Mouse (Mus musculus) embryonic facial prominence, embryonic 14.5 days (tissue): ENCODE results near the gene Pwp2. TPM values are rescaled to one million over a fixed set of nuclear protein-coding genes. Genes with fewer than 3 reads are reported as not detected.
A peak's percentile ranks its signal among the peaks of the same experiment; 100 is the strongest.

ENCODE experiments used
- ATAC-seq: fragments of 200-750 bp; cut with Nextera tagmentation; 2 replicates; pipeline ENCODE4 v1.8.0; 2017; ENCODE audit warnings: low read depth, moderate number of reproducible peaks, moderate TSS enrichment
- DNase-seq: peaks from one replicate; pipeline ENCODE4 v3.0.0-alpha.2; 2015; ENCODE audit warnings: low spot score
- H3K27ac ChIP-seq: fragments of 300-500 bp; sonication (generic); replicated peaks from 2 replicates; pipeline ENCODE4 v1.5.1; 2014; ENCODE audit warnings: low read depth, mild to moderate bottlenecking, low read length, moderate library complexity
- H3K27me3 ChIP-seq: fragments of 300-500 bp; sonication (generic); replicated peaks from 2 replicates; pipeline ENCODE4 v1.6.1; 2014; ENCODE audit warnings: low read length; ENCODE audit not compliant: control insufficient read depth, insufficient read depth
- H3K36me3 ChIP-seq: fragments of 300-500 bp; sonication (generic); 2 replicates; pipeline ENCODE4 v1.6.1; 2014; ENCODE audit warnings: low read length, mixed read lengths; ENCODE audit not compliant: control insufficient read depth, insufficient read depth
- H3K4me1 ChIP-seq: fragments of 300-500 bp; sonication (generic); 2 replicates; pipeline ENCODE4 v1.6.1; 2014; ENCODE audit warnings: antibody characterized with exemption, low read length; ENCODE audit not compliant: control insufficient read depth, insufficient read depth
- H3K4me2 ChIP-seq: fragments of 300-500 bp; sonication (generic); 2 replicates; pipeline ENCODE4 v1.6.1; 2014; ENCODE audit warnings: low read depth, mild to moderate bottlenecking, low read length, moderate library complexity, mixed read lengths
- H3K4me3 ChIP-seq: fragments of 300-500 bp; sonication (generic); 2 replicates; pipeline ENCODE4 v1.5.1; 2014; ENCODE audit warnings: low read depth, mild to moderate bottlenecking, low read length
- H3K9ac ChIP-seq: fragments of 300-500 bp; sonication (generic); 2 replicates; pipeline ENCODE4 v1.6.1; 2014; ENCODE audit warnings: low read depth, mild to moderate bottlenecking, low read length, moderate library complexity, mixed read lengths
- H3K9me3 ChIP-seq: fragments of 300-500 bp; sonication (generic); 2 replicates; pipeline ENCODE4 v1.6.1; 2016; ENCODE audit warnings: low read length; ENCODE audit not compliant: control insufficient read depth
- WGBS: fragments of 180-500 bp; shearing (Covaris S2); extraction: QIAGEN DNeasy Blood & Tissue Kit; methylation state at CpG from one replicate; pipeline ENCODE4 v1.1.7; 2014; 5-methylcytosine and 5-hydroxymethylcytosine counted together
- polyA plus RNA-seq: library from polyadenylated mRNA; unstranded; fragments of >200 nt; fragmentation: Nextera tagmentation; extraction: Ambion mirVana; gene quantifications from 2 replicates; pipeline ENCODE4 v1.2.1, GENCODE M21; 2014

The Pwp2 gene
- polyA plus RNA-seq, 1 experiment from 2014 or later: 16.0 TPM

DNA sequence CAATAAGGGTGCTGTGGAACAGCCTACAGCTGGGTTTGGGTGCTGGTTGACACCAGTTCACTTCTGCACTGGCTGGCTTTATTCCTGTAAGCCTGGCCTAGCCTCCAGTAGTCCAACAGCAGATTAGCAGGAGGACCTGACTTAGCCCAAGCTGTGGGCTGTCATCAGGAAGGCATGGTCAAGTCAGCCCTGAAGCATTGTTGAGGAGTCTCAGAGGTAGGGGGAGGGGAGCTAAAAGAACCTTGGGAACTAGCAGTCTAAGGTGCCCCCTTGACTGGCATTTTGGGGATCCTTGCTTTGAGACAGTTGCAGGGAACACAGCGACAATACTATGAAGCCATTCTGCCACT, 44.7 kb downstream of the Pwp2 start:
- H3K27me3 ChIP-seq: no peaks in the 10 kb centered on the region
- no peak overlapping the region for H3K9ac ChIP-seq
- H3K27ac ChIP-seq: no peak overlapping the region
- peaks cover 13% of the 10 kb centered on the region for H3K4me1 ChIP-seq
- H3K36me3 ChIP-seq: no peaks in the 10 kb centered on the region
- no peaks in the 10 kb centered on the region for H3K9me3 ChIP-seq
- DNase-seq (no peak), ATAC-seq (no peak)
- no peak overlapping the region for H3K4me2 ChIP-seq
- H3K4me3 ChIP-seq: no peak overlapping the region
- WGBS: 100% methylated on average over 1 of the region's 1 CpGs

GRCm38 (mm10) chr10:78139572-78140250, 45.2 kb downstream of the Pwp2 start:
- Histone ChIP-seq H3K4me3 (no peak overlapping the region), H3K27ac (peak overlapping the region; percentile 83), H3K9me3 (no peaks in the 10 kb centered on the region), H3K4me2 (peak overlapping the region; percentile 34; the same call in 1 of the 2 replicates), H3K27me3 (no peaks in the 10 kb centered on the region), H3K36me3 (no peaks in the 10 kb centered on the region), H3K4me1 (peaks cover 17% of the 10 kb centered on the region), H3K9ac (no peak overlapping the region)
- ATAC-seq: no peak
- no peak for DNase-seq
- 76% methylated on average over 11 of the region's 11 CpGs for WGBS

DNA sequence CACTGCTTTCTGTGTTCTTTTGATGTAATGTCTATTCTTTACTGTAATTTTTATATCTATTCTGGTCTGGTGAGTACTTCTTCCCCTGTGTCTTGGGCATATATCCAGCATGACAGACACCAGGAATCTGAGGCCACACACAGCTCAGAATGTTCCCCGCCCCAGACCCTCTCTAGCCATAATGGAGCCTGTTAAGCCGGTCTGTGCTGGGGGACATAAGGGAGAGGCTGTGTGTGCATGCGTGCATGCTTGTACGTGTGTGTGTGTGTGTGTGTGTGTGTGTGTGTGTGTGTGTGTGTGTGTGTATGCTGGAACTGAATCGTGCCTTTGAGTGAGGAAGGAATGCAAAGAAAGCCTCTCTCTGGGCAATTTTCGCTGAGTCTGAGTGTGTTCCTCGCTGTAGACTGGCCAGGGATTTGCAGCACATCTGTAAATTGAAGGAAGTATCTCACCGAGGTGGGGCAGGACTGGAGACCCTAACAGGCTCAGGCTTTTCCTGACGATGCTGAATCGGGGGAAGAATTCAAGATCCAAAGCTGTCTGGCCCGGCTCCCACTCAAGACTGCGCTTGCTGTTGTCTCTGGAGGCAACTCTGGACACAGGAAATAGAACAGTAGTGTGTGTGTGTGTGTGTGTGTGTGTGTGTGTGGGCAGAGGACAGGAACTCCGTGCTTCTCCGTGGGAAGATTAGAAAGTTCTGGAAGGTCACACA, 46.0 kb downstream of the Pwp2 start:
- 16% methylated on average over 14 of the region's 14 CpGs for WGBS
- H3K27me3 ChIP-seq: no peaks in the 10 kb centered on the region
- DNase-seq (peak; percentile 92), ATAC-seq (peak; percentile 93)
- H3K4me3 ChIP-seq: no peak overlapping the region
- H3K36me3 ChIP-seq: no peaks in the 10 kb centered on the region
- peak overlapping the region; percentile 43; the same call in 1 of the 2 replicates for H3K9ac ChIP-seq
- no peaks in the 10 kb centered on the region for H3K9me3 ChIP-seq
- peak overlapping the region; percentile 83 for H3K27ac ChIP-seq
- H3K4me2 ChIP-seq: peak overlapping the region; percentile 34
- H3K4me1 ChIP-seq: peaks cover 20% of the 10 kb centered on the region

DNA sequence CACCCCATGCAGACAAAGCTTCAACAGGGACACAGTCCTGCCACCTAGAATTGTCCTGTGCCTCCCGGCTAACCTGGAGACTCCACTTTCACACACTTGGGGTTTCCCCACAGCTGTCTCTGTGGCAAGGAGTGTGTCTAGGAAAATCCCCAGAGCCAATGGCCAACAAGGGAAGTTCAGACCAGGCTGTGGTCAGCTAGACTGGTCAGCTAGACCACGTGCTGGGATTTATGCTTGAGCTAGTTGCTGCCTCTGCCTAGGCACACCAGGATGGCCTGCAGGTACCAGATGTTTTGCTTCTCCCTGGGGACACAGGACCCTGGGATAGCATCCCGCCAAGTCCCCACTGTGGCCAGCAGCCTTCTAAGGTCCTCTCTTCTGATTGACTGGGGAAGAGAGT, 47.8 kb downstream of the Pwp2 start:
- no peaks in the 10 kb centered on the region for H3K27me3 ChIP-seq
- ATAC-seq: no peak
- no peak overlapping the region for H3K4me2 ChIP-seq
- H3K4me1 ChIP-seq: peaks cover 20% of the 10 kb centered on the region
- 81% methylated on average over 3 of the region's 3 CpGs for WGBS
- H3K36me3 ChIP-seq: no peaks in the 10 kb centered on the region
- no peak overlapping the region for H3K9ac ChIP-seq
- DNase-seq: no peak
- H3K4me3 ChIP-seq: no peak overlapping the region
- no peaks in the 10 kb centered on the region for H3K9me3 ChIP-seq
- no peak overlapping the region for H3K27ac ChIP-seq

DNA sequence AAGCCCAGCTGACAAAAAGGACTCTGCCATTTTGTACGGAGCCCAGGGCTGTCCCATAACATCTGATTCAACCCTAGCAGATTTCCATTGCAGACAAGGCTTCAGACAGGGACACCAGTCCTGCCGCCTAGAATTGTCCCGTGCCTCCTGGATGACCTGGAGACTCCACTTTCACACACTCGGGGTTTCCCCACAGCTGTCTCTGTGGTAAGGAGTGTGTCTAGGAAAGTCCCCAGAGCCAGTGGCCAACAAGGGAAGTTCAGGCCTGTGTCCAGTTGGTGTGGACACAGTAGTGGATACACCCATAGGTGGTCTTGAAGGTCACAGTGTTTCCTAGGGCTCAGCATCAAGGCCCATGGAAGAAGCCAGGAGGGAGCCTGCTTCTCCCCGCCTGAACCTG, 49.0 kb downstream of the Pwp2 start:
- Histone ChIP-seq H3K4me3 (no peak overlapping the region), H3K36me3 (no peaks in the 10 kb centered on the region), H3K4me2 (no peak overlapping the region), H3K4me1 (peaks cover 20% of the 10 kb centered on the region), H3K9ac (no peak overlapping the region), H3K27ac (no peak overlapping the region), H3K9me3 (no peaks in the 10 kb centered on the region), H3K27me3 (no peaks in the 10 kb centered on the region)
- 83% methylated on average over 5 of the region's 5 CpGs for WGBS
- ATAC-seq (no peak), DNase-seq (no peak)

DNA sequence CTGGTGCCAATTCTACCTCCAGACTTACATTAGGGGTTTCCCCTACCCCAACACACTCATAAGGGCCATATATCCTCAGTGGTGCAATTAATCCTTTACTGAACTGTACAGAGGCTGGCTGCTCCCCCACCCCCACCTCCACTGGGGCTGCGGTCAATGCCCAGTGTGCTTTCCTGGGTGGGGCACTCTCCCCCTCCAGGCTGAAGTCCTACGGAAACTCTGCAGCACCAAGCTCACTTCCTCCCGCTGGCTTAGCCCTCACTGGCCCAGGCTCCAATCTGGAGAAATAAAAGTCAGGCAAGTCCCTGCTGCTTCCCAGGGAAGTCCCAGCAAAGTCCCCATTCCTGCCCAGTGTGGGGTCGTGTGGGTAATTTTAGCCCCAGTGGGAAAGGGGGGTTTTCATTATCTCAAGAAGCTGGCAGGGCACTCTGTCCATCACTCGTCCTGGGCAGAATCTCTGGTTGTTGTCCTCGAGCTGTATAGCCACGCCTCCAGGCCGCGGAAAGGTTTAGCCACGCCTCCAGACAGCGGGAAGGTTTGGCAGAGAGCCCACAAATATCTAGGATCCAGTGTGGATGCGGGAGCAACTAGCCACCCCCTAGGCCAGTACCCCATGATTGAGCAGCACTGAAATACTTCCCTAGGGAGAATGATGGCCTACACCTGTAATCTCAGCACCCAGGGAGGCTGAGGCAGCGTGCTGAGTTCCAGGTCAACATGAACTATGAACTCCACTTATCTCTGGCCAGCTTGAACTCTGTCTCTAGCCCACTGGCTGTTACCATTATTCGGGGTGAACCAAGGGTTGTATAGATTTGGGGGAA, 49.8 kb downstream of the Pwp2 start:
- H3K4me3 ChIP-seq: no peak overlapping the region
- peak; percentile 55 for DNase-seq
- ATAC-seq: no peak; the same call in 1 of the 2 replicates

GRCm38 (mm10) chr10:78134400-78134799, 50.5 kb downstream of the Pwp2 start:
- no peaks in the 10 kb centered on the region for H3K36me3 ChIP-seq
- 62% methylated on average over 4 of the region's 4 CpGs for WGBS
- peaks cover 27% of the 10 kb centered on the region for H3K4me1 ChIP-seq
- DNase-seq: no peak
- H3K9ac ChIP-seq: no peak overlapping the region
- H3K27me3 ChIP-seq: no peaks in the 10 kb centered on the region
- no peaks in the 10 kb centered on the region for H3K9me3 ChIP-seq
- no peak overlapping the region for H3K27ac ChIP-seq
- no peak overlapping the region for H3K4me3 ChIP-seq
- no peak overlapping the region for H3K4me2 ChIP-seq
- no peak for ATAC-seq

More for the DNA sequence above, 49.8 kb downstream of the Pwp2 start:
- H3K27me3 ChIP-seq: no peaks in the 10 kb centered on the region
- H3K4me2 ChIP-seq: peak overlapping the region; percentile 41
- H3K4me1 ChIP-seq: peaks cover 22% of the 10 kb centered on the region
- no peaks in the 10 kb centered on the region for H3K36me3 ChIP-seq
- peak overlapping the region; percentile 53; the same call in 1 of the 2 replicates for H3K27ac ChIP-seq
- 14% methylated on average over 14 of the region's 14 CpGs for WGBS
- 0 out of 2 replicates have a peak overlapping the region, but pooled peaks have one; percentile 14 for H3K9ac ChIP-seq
- no peaks in the 10 kb centered on the region for H3K9me3 ChIP-seq

DNA sequence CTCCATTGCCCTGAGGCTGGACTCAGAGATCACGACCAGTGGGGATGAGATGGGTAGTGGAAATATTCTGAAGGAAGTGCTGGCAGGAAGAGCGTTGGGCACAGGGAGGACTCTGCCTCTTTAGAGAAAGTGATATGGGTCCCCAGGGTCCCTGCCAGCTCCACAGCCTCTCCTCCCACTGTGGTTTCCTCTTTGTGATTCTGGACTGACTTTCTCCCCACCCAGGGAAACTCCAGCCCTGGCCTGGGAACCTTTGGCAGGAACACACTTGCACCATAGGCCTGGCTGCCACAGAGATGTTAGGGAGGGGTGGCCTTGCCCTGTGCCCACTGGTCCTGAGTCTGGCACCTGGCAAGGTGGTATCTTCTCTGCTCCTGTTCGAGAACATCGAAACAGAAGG, 55.0 kb downstream of the Pwp2 start:
- Histone ChIP-seq H3K27me3 (no peaks in the 10 kb centered on the region), H3K4me2 (no peak overlapping the region), H3K4me3 (no peak overlapping the region), H3K36me3 (no peaks in the 10 kb centered on the region), H3K9me3 (no peaks in the 10 kb centered on the region), H3K27ac (no peak overlapping the region), H3K4me1 (peaks cover 20% of the 10 kb centered on the region), H3K9ac (no peak overlapping the region)
- 64% methylated on average over 4 of the region's 4 CpGs for WGBS
- no peak for DNase-seq
- peak; percentile 37; the same call in 1 of the 2 replicates for ATAC-seq
